Mouse (Mus musculus) brain, embryonic 14.5 days (tissue): ENCODE results near the gene Dnm1. TPM values are rescaled to one million over a fixed set of nuclear protein-coding genes. Genes with fewer than 3 reads are reported as not detected.

Experiments used
- DNase-seq: peaks from one replicate; pipeline ENCODE4 v3.0.0-alpha.2; 2011; ENCODE audit warnings: low read depth
- CTCF ChIP-seq: fragments of 200-500 bp; IDR thresholded peaks from 2 replicates; pipeline ENCODE4 v1.5.1; 2012; ENCODE audit warnings: inconsistent platforms, mild to moderate bottlenecking, moderate library complexity, borderline replicate concordance; ENCODE audit not compliant: insufficient read depth, insufficient read length; ENCODE audit errors: extremely low read depth
- POLR2A ChIP-seq: fragments of 200-500 bp; IDR thresholded peaks from 2 replicates; pipeline ENCODE4 v1.6.1; 2012; ENCODE audit warnings: mild to moderate bottlenecking, inconsistent platforms, borderline replicate concordance; ENCODE audit not compliant: poor library complexity, insufficient read depth, insufficient read length, severe bottlenecking; ENCODE audit errors: extremely low read depth
- polyA plus RNA-seq: library from polyadenylated mRNA; depleted of rRNA; stranded (reverse); fragments of >200 nt; gene quantifications from 2 replicates; pipeline ENCODE4 v1.2.3, GENCODE M21; 2012; rRNA removed

The Dnm1 gene
- 189 and 292 TPM in 2 replicates for polyA plus RNA-seq

GRCm38 (mm10) chr2:32353007-32353542 is at the start of gene Dnm1:
Gene Dnm1 (minus strand): TSS chr2:32353338.
- TF ChIP-seq POLR2A: peak; percentile 61; the same call in 1 of the 2 replicates
- TF ChIP-seq CTCF: peak; percentile 94
- peak; percentile 92 for DNase-seq

DNA sequence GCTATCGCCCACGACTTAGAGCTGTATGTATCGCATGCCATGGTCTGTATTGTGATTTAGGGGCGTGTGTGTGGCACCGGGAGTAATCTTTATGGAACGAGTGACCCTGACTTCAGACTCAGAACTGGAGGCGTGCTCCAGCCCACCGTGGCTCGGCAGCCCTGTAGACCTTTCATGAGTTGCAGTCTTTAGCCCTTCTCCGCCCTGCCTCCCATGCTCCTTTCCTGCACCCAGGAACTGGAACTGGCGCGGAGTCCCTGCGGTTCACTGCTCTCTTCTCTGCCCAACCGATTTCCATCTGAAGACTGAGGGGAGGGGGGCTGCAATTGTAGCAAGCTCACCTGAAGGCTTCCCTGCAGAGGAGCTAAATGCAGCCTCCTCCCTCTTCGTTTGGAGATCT is 43.6 kb upstream of the Dnm1 start:
- DNase-seq: no peak
- no peak for TF ChIP-seq POLR2A
- TF ChIP-seq CTCF: no peak

GRCm38 (mm10) chr2:32395946-32396621 is 42.9 kb upstream of the Dnm1 start:
- peak; percentile 98 for DNase-seq
- TF ChIP-seq CTCF (no peak), POLR2A (peak; percentile 48; the same call in 1 of the 2 replicates)

GRCm38 (mm10) chr2:32395484-32395945 is 42.4 kb upstream of the Dnm1 start, which contains the start of gene Ptges2:
Gene Ptges2 (plus strand): TSS chr2:32395896.
- TF ChIP-seq CTCF: no peak
- 0 out of 2 replicates have a peak, but pooled peaks have one; percentile 12 for TF ChIP-seq POLR2A

DNA sequence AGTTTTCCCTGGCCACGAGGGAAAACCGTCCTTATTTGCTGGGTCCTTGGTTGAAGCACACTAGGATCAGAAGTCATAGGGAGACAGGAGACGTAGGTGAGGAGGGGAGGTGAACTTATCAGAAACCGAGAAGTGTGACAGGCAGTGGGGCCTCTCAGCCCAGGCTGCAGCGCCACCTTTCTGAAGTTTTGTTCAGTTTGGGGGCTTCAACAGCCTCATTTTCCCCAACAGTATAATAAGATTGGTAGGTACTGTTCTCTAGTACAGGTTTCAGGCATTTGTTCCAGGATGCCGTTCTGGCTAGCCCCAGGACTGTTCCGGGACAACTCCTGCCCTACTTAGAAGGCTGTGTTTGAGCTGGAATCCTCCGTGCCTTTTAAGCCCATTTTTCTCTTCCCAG is 41.8 kb upstream of the Dnm1 start:
- peak; percentile 58 for DNase-seq

More at GRCm38 (mm10) chr2:32395484-32395945, 42.4 kb upstream of the Dnm1 start, which contains the start of gene Ptges2:
- DNase-seq: peak; percentile 97

GRCm38 (mm10) chr2:32392063-32392462 is 38.9 kb upstream of the Dnm1 start:
- TF ChIP-seq CTCF (no peak), POLR2A (no peak)
- DNase-seq: no peak

More for the DNA sequence above, 41.8 kb upstream of the Dnm1 start:
- peak; percentile 35 for TF ChIP-seq CTCF
- no peak for TF ChIP-seq POLR2A

GRCm38 (mm10) chr2:32390871-32391270 is 37.7 kb upstream of the Dnm1 start:
- no peak for DNase-seq
- TF ChIP-seq POLR2A: no peak

DNA sequence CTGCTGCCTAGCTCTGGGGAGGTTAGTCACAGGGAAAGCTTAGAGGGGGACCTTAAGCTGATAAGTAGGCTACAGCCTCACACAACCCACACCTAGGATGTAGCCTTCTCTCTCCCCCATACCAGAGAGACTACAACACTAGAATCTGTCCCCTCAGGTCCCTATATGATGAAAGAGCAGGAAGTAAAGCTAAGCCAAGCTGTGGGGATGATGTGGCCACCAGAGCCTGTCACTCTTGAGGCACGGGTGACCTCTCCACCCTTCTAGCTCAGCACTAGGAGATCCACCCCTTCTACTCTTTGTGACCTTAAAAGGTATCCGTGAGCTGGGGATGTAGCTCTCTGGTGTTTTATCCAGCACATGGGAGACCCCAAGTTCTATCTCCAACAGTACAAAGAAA is 36.0 kb upstream of the Dnm1 start:
- TF ChIP-seq CTCF (no peak), POLR2A (no peak)

GRCm38 (mm10) chr2:32387706-32388490 is 34.8 kb upstream of the Dnm1 start, which contains the start of gene Lcn2:
Gene Lcn2 (minus strand): TSS chr2:32388252.
- DNase-seq: no peak
- TF ChIP-seq CTCF (no peak), POLR2A (no peak)

More for the DNA sequence above, 36.0 kb upstream of the Dnm1 start:
- DNase-seq: no peak

GRCm38 (mm10) chr2:32382689-32383088 is 29.6 kb upstream of the Dnm1 start:
- DNase-seq: no peak
- no peak for TF ChIP-seq POLR2A
- TF ChIP-seq CTCF: no peak

- TF ChIP-seq CTCF (no peak), POLR2A (no peak)
- DNase-seq: peak; percentile 94
Observed at GRCm38 (mm10) chr2:32381775-32382223, 28.7 kb upstream of the Dnm1 start, which contains the start of gene 1110008P14Rik. Gene 1110008P14Rik (minus strand): TSS chr2:32381938.

DNA sequence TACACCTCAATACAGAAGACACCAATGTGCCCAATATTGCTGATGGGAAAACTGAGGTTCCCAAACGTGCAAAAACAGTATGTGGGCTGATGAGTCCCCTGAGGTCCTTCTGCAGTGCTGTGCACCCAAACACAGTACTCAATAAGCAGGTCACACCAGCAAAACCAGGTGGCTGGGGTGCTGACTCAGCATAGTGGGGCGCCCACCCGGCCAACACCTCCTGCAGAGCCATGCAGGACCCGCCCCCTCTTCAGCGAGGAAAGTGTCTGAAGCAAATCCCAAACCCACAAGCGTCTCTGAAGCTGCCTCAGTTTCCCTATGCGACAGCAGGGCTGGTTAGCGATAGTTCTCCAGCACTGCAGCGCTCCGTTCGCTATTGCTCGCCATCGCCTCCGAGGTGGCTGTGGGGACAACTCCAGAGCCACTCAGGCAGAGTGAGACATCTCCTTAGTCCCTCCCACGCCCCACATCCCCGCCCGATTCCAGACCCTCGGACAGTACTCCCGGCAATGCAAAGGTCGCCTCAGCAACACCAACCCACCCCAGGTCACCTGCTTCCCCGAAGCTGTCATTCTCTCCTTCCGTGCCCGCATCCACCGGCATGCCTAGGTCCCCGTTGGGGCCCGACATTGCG is 28.1 kb upstream of the Dnm1 start:
- no peak for TF ChIP-seq POLR2A
- no peak for TF ChIP-seq CTCF
- no peak for DNase-seq
